Mouse (Mus musculus): Measurements from ENCODE around the gene Nosip. TPM values are rescaled to one million over a fixed set of nuclear protein-coding genes. Genes with fewer than 3 reads are reported as not detected.
A peak's percentile ranks its signal among the peaks of the same experiment; 100 is the strongest.

Gene Nosip
- polyA plus RNA-seq, 1 experiment from 2014 or later = 79.5 TPM

DNA sequence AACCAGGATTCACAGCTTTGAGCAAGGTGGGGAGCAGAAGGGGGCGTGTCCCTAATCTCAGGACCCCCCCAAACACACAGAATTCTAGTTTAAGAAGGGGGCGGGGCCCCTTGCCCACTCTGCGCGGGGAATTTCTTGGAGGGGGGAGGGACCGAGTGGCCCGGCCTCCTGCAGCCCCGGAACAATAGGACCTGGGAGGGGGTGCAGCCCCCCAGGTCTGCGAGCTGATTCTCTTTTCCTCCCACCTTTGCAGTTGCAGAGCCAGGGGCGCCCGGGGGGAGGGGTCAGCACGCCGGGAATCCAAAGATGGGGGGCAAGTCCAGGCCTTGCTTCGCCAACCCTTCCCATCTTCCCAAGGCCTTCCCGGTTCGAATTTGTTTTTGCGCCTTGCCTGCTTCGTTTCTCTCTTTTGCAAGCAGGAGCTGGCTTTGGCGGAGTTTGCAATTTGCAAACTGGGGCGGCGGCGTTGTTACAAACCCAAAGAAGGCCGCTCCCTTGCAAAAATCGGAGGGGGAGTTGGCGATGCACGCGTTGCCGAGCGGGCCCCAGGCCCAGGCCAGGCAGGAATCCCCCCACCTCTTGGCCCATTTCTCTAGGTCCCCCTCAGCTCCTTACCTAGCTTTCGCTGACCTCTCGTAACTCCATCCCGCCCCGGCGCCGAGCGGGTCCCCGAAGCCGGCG, 9.9 kb upstream of the Nosip start:
- Histone ChIP-seq H3K27me3 (no peaks in the 10 kb centered on the region), H3K4me2 (peak overlapping the region; percentile 97), H3K36me3 (peaks cover 37% of the 10 kb centered on the region), H3K4me1 (peaks cover 39% of the 10 kb centered on the region), H3K27ac (peak overlapping the region; percentile 100), H3K4me3 (replicated peaks) (peak overlapping the region; percentile 80), H3K9ac (peak overlapping the region; percentile 87), H3K9me3 (replicated peaks) (no peaks in the 10 kb centered on the region)
- WGBS = under 1% methylated on average over 37 of the region's 38 CpGs
- no peak for ATAC-seq (replicated peaks; ENCODE audit: low FRiP score)

DNA sequence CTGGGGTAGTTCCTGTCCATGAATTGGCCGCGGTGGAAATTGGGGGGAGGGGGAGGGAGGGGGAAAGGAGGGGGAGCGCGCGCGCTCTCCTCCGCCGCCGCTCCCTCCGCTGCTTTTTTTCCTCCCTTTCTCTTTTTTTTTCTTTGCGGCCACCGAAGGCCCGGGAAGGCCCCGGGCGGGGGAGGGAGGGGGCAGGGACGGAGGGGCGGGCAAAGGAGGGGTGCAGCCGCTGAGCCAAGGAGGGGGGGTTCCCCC, 9.4 kb upstream of the Nosip start, which contains the start of gene Prr12:
Prr12 (minus strand) TSS at position 20 of the 255 bp plus-strand sequence.
- Histone ChIP-seq H3K4me3 (replicated peaks) (peak within 1 kb of the TSS; percentile 80), H3K27me3 (no peaks in the 10 kb centered on the region), H3K27ac (peak within 1 kb of the TSS; percentile 100), H3K36me3 (peaks cover 32% of the 10 kb centered on the region), H3K4me2 (peak within 1 kb of the TSS; percentile 97), H3K9me3 (replicated peaks) (no peaks in the 10 kb centered on the region), H3K4me1 (peaks cover 39% of the 10 kb centered on the region), H3K9ac (peak within 1 kb of the TSS; percentile 87)
- no peak for ATAC-seq (replicated peaks; ENCODE audit: low FRiP score)
- 0% methylated on average over 9 of the region's 18 CpGs for WGBS

DNA sequence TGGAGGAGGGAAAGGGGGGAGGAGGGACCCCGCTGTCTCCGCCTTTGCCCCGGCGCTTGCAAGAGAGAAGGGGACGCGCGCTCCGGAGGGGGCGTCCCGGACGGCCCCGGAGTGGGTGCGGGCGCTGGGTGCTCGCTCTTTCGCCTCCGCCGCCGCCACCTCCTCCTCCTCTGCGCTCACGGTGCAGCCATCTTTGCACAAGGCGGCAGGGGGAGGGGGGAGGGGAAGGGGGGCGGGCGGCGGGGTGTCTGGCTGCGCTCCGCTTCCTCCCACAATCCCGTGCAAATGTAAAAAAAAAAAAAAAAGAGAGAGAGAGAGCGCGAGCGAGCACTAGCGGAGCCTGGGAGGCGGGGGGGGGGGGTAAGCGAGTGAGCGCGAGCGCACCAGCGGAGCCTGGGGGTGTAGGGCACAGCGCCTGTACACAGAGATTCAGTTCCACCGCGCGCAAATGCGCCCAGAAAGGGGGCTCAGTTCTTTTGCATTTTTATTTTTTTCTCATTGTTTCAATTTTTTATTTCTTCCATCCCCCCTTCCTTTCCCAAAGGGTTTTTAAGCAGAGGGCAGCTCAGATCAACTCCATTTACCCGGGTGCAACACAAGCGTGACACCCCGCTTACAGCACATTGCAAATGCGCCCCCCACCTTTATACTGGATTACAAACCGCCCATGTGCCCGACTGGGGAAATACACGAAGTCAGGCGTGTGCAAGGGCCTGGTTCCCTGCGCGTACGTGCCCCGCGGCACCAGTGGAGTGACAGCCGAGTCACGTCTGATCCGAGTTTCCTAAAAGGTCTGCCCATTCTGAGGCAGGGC, 8.9 kb upstream of the Nosip start:
- peak overlapping the region; percentile 100 for H3K27ac ChIP-seq
- H3K9ac ChIP-seq = peak overlapping the region; percentile 87
- H3K9me3 ChIP-seq (replicated peaks) = no peaks in the 10 kb centered on the region
- no peaks in the 10 kb centered on the region for H3K27me3 ChIP-seq
- H3K4me1 ChIP-seq = peaks cover 39% of the 10 kb centered on the region
- peak overlapping the region; percentile 97 for H3K4me2 ChIP-seq
- WGBS = under 1% methylated on average over 50 of the region's 59 CpGs
- ATAC-seq (replicated peaks; ENCODE audit: low FRiP score) = peak; percentile 47
- peaks cover 27% of the 10 kb centered on the region for H3K36me3 ChIP-seq
- peak overlapping the region; percentile 80 for H3K4me3 ChIP-seq (replicated peaks)

DNA sequence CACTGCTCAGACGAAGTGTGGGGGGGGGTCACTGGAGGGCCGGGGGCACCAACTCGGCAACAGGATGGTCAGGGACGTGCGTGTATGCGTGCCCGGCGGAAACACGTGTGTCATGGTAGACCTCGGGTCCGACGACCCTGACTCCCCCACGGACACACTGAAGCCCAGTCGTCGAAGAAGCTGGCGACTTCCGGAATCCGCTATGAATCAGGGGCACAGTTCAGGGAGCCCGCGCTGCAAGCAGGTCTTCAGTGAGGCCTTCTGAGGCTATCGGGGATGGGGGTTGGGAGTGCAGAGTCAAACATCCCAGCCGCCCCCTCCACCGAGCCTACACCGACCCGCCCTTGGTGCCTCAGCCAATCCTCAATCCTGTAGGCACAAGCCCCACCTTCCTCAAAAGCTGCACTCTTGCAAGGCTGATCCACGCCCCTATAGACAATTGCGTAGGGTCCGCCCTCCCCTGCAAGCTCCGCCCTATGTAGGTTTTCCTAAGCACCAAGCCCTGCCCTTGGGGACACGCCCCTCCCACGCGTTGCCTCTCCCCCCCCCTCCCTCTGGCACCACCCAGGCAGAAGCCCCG, 8.2 kb upstream of the Nosip start:
- peak overlapping the region; percentile 100 for H3K27ac ChIP-seq
- H3K4me1 ChIP-seq = peaks cover 40% of the 10 kb centered on the region
- ATAC-seq (replicated peaks; ENCODE audit: low FRiP score) = peak; percentile 95
- H3K9ac ChIP-seq = peak overlapping the region; percentile 87
- H3K27me3 ChIP-seq = no peaks in the 10 kb centered on the region
- H3K36me3 ChIP-seq = peaks cover 20% of the 10 kb centered on the region
- under 1% methylated on average over 33 of the region's 33 CpGs for WGBS
- peak overlapping the region; percentile 97 for H3K4me2 ChIP-seq
- H3K9me3 ChIP-seq (replicated peaks) = no peaks in the 10 kb centered on the region
- peak overlapping the region; percentile 80 for H3K4me3 ChIP-seq (replicated peaks)

DNA sequence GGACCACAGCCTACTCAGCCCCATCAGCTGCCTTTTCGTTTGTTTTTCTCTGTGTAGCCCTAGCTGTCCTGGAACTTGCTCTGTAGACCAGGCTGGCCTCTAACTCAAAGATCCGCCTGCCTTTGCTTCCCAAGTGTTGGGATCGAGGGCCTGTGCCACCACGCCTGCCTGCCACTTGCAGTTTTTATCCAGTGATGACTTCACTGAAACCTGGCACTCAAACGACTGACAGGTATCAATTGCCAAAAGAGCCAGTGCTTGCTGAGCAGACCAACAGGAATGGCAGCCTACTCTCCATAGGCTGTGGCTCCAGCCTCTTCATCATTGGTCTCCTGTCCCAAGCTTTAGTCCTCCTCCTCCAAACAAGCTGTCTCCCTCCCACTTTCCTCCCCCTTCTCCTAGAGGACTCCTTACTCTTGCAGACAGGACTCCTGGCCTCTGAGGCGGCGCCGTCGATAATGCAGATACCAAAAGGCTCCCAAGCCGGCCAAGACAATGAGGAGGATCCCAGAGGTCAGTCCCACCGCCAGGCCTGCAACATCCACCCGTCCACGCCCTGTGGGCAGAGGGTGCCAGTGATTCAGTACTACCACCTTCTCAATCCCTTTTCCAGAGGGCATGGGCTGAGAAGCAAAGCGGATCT, 5.8 kb upstream of the Nosip start:
- WGBS = 68% methylated on average over 14 of the region's 14 CpGs
- H3K27me3 ChIP-seq = no peaks in the 10 kb centered on the region
- no peaks in the 10 kb centered on the region for H3K9me3 ChIP-seq (replicated peaks)
- ATAC-seq (replicated peaks; ENCODE audit: low FRiP score) = no peak
- H3K4me1 ChIP-seq = peaks cover 33% of the 10 kb centered on the region
- no peak overlapping the region for H3K4me3 ChIP-seq (replicated peaks)
- no peak overlapping the region for H3K4me2 ChIP-seq
- peaks cover 10% of the 10 kb centered on the region; the same call in 1 of the 2 replicates for H3K36me3 ChIP-seq
- no peak overlapping the region for H3K9ac ChIP-seq
- H3K27ac ChIP-seq = no peak overlapping the region

DNA sequence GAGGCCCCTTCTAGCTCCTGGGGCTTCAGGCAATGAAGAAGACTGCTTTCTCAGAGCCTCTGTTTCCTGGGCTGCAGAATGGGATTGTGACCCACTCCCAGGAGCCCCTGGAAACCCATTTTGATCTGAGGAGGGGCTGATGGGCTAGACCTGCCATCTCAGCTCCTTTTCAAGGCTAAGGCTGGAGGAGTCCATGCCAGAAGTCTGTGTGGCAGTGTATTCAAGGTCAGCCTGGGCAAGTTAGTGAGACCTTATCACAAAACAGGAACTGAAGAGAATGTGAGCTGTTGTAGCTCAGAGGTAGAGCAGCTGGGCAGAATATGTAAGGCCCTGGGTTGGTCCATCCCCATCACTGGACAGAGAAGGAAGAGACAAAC, 5.3 kb upstream of the Nosip start:
- Histone ChIP-seq H3K9me3 (replicated peaks) (no peaks in the 10 kb centered on the region), H3K4me2 (no peak overlapping the region), H3K4me3 (replicated peaks) (no peak overlapping the region), H3K36me3 (peaks cover 10% of the 10 kb centered on the region; the same call in 1 of the 2 replicates), H3K27ac (no peak overlapping the region), H3K9ac (no peak overlapping the region), H3K27me3 (no peaks in the 10 kb centered on the region), H3K4me1 (peaks cover 32% of the 10 kb centered on the region)
- ATAC-seq (replicated peaks; ENCODE audit: low FRiP score) = no peak

DNA sequence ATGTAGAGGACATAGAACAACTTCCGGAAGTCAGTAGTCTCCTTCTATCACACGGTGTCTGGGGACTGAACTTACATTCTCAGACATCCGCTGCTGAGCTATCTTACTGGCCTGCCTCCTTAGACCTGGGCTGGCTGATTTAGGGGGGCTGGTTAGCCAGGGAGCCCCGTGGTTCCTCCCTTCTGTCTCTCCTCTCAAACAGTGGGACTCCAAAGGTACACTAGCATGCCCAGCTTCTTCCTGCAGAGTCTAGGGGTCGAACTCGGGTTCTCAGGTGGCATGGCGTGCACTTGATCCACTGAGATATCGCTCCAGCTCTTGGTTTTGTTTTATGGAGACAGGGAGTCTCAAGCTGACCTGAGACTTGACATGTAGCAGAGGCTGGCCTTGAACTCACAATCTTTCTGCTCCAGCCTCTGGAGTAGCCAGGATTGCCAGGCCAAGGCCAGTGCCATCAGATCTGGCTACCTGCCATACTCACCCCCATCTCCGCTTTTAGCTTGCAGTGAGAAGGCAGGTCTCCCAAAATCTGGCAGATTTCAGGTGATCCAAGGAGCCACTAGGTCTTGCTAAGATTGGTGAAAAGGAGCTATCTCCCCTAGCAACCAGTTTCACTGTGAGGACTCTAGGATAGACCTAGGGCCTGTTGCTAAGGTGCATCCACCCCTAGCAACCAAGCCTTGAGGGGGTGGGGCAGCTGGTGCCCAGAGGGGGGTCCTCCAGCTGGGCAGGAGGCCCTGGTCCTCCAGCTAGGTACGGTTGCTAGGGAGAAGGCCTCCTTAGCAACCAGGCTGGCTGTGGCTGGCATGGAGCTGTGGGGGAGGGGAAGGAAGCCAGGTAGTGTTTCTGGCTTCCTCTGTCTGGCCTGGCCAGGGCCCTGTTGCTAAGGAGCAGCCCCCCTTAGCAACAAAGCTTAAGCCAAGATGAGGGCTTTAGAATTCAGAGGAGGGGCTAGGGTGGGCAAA, 3.3 kb upstream of the Nosip start:
- Histone ChIP-seq H3K27ac (no peak overlapping the region), H3K27me3 (no peaks in the 10 kb centered on the region), H3K4me3 (replicated peaks) (no peak overlapping the region), H3K4me1 (peaks cover 34% of the 10 kb centered on the region), H3K4me2 (no peak overlapping the region), H3K36me3 (peaks cover 10% of the 10 kb centered on the region; the same call in 1 of the 2 replicates), H3K9ac (no peak overlapping the region), H3K9me3 (replicated peaks) (no peaks in the 10 kb centered on the region)
- no peak for ATAC-seq (replicated peaks; ENCODE audit: low FRiP score)
- 81% methylated on average over 10 of the region's 10 CpGs for WGBS

DNA sequence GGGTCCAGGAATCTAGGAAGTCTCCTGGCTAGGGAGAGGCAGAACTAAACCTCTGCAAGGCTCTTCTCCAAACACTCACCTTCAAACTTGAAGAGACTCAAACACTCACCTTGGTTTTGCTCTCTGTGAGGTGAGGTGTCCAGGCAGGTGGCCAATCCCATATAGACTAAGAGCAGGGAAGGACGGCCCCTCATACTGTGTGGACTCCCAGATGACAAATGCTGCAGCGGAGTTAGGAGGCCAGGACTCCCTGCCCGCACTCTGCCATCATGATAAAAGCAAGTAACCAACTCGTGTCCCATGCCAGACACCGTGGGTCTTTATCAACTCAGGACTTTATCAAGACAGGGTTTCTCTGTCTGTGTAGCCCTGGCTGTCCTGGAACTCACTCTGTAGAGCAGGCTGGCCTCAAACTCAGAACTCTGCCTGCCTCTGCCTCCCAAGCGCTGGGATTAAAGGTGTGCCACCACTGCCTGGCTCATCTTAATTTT, 1.6 kb upstream of the Nosip start:
- WGBS = 90% methylated on average over 6 of the region's 6 CpGs
- Histone ChIP-seq H3K27me3 (no peaks in the 10 kb centered on the region), H3K27ac (peak overlapping the region; percentile 99; the same call in 1 of the 2 replicates), H3K4me1 (peaks cover 34% of the 10 kb centered on the region), H3K36me3 (peaks cover 10% of the 10 kb centered on the region; the same call in 1 of the 2 replicates), H3K9ac (no peak overlapping the region), H3K4me2 (peak overlapping the region; percentile 75), H3K4me3 (replicated peaks) (0 out of 2 replicates have a peak overlapping the region, but pooled peaks have one; percentile 14), H3K9me3 (replicated peaks) (no peaks in the 10 kb centered on the region)
- ATAC-seq (replicated peaks; ENCODE audit: low FRiP score) = no peak

DNA sequence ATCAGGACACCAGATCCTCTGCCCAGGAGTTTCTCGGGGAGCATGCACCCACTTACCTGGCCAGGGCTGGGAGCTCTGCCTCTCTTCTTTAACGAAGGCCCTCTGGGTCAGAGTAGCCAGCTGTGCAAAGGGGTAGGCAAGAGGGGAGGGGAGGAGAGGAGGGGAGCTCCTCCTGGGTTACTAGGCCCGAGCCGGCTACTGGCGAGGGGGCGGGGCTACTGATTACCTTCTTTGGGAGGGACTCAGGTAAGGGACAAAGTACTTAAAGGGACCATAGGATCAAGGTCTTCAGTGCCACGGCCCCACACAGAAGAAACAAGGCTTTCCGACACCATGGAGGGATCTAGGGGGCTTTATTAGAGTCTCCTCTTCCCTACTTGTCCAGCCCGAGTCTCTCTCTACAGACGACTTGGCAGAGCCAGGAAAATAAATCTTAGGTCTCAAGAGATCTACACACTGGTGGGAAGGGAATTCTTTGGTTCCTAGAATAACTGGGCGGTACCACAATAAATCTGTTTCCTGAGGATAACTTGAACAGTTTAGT, 625 bp upstream of the Nosip start:
- Histone ChIP-seq H3K27me3 (no peaks in the 10 kb centered on the region), H3K4me3 (replicated peaks) (peak overlapping the region; percentile 90), H3K4me1 (peaks cover 34% of the 10 kb centered on the region), H3K4me2 (peak overlapping the region; percentile 75), H3K27ac (peak overlapping the region; percentile 99), H3K9ac (peak overlapping the region; percentile 59), H3K9me3 (replicated peaks) (no peaks in the 10 kb centered on the region), H3K36me3 (peaks cover 10% of the 10 kb centered on the region; the same call in 1 of the 2 replicates)
- ATAC-seq (replicated peaks; ENCODE audit: low FRiP score) = peak; percentile 38
- WGBS = 6% methylated on average over 11 of the region's 11 CpGs

DNA sequence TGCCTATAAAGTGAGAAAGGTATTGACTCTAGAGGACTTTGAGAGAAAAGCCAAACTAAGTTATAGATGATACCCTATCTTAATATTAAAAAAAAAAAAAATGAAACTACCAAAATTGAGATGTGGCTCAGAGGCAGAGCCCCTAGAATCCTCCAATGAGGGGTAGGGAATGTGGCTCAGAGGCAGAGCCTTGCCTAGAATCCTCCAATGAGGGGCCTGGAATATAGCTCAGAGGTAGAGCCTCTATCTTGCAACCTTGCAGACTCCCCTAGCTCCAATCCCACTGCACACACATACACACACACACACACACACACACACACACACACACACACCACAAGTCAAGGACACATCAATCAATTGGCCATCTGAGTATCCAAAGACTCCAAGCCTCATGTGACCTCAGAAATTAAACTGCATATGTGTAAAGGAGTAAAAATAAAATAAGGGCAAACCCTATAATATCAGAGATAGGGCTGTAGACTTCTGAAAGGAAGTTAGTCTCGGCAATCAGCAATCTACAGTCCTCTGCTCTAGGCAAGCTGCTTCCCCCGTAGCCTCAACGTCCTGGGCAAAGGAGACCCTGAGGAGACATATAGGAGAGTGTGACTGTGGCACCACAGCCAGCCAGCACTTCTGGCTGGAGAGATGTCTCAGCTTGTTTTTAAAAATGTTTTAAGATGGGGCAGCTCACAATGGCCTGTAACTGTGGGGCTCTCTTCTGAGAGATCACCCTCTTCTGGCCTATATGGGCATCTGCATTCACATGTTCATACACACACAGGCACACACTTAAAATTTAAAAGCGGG, 5.2 kb downstream of the Nosip start:
- Histone ChIP-seq H3K4me2 (no peak overlapping the region), H3K4me3 (replicated peaks) (no peak overlapping the region), H3K9ac (no peak overlapping the region), H3K4me1 (peaks cover 12% of the 10 kb centered on the region), H3K36me3 (no peaks in the 10 kb centered on the region), H3K27me3 (no peaks in the 10 kb centered on the region), H3K27ac (no peak overlapping the region), H3K9me3 (replicated peaks) (no peaks in the 10 kb centered on the region)
- 0 out of 2 replicates have a peak, but pooled peaks have one; percentile 7 for ATAC-seq (replicated peaks; ENCODE audit: low FRiP score)
- 80% methylated on average over 4 of the region's 4 CpGs for WGBS
